Mouse (Mus musculus): ENCODE measurements around the gene Gm20388.

DNA sequence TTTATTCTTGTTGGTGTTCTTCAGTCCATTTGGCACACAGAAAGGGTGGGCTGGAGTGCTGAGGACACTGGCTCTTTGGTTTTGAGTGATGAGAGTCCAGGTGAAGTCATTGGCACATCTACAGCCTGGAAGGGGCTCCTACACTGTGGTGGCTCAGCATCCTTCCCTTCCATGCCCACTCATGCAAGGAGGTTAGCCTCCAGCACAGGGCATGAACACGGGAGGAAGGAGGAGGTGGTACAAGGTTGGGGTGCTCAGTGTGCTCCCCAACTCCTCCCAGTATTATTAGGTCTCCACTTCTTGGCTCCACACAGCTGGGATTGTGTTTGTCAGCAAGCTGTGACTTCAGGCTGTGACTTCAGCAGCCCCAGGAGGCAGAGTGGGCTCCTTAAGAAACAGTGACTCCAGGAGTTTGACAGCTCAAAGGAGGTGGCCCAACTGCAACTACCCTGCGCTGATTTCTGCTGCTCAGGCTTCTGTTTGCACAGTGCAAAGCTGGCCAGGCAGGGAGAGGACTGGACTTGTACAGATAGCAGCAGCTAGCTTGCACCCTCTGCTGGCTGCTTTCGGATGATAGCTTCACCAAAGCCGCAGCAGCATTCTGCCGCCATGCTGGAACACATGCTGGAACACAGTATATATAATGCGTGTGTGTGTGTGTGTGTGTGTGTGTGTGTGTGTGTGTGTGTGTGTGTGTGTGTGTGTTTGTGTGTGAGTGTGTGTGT is 3873.0 kb downstream of the Gm20388 start:
- TF ChIP-seq POLR2A (IDR thresholded peaks at IDR 0.05; ENCODE audit: low read depth, low read length) (no peak), CTCF (conservative IDR thresholded peaks at IDR 0.05; ENCODE audit: insufficient read depth, insufficient read length, low read depth, low read length) (peak; percentile 95)

All from kidney, adult 2 months (tissue).